Mouse (Mus musculus) c-Kit-negative CD71-positive TER-119-positive erythroid progenitor cells, embryonic 14.5 days (primary cell): ENCODE results near the gene Slc43a1.
A peak's percentile ranks its signal among the peaks of the same experiment; 100 is the strongest.

ENCODE experiments used
- DNase-seq: peaks from one replicate; pipeline ENCODE4 v3.0.0-alpha.2; 2013; ENCODE audit warnings: low read depth, low spot score

Gene Slc43a1

DNA sequence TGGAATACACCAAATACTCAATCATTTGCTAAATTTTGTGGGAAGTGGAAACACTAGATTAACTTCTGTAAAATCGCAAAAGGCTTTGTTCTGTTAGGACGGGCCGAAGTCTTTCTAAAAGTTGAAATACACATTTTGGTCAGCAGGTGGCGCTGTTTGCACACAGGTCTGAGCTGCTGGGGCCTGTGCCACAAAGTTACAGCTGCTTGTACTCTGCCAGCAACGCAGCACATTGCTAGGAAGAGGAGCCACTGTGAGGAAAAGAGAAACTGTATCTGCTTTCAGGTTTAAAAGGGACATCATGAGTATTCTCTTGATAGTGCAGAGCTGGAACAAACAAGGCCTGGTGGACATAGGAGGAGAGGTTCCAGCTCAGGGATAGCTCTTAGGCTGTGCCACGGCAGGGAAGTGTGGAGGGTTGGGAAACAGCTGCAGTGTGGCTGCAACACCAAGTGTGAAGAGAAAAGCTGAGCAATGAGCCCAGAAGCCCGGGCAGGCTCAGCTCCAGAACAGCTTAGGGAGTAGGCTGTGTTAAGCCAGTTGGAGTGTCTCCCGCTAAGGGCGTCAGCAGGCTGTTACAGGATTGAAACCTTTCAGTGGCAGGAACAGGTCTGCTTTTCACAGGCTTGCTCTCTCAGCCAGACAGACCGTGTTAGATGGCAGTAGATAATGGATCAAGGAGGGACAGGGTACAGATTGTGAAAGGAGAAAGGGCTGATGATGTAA, 6.8 kb upstream of the Slc43a1 start:
- DNase-seq: peak; percentile 81

DNA sequence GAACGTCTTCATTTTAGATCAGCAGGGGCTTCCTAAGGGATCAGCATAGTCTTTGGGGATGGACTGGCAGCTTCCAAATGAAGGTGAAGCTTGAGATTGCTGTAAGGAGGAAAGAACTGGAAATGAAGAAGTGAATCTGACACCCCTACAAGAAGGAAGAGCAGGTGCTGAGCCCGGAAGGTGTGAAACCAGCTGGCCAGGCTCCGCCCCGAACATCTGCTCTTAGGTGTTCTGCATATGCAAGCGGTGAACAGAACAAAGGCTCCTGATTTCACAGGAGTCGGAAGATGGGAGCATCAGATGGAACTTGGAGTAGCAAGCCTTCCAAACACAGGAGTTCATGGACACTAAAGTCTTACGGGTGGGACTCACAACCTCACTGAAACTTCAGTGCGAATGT, 1.5 kb upstream of the Slc43a1 start:
- DNase-seq: no peak

DNA sequence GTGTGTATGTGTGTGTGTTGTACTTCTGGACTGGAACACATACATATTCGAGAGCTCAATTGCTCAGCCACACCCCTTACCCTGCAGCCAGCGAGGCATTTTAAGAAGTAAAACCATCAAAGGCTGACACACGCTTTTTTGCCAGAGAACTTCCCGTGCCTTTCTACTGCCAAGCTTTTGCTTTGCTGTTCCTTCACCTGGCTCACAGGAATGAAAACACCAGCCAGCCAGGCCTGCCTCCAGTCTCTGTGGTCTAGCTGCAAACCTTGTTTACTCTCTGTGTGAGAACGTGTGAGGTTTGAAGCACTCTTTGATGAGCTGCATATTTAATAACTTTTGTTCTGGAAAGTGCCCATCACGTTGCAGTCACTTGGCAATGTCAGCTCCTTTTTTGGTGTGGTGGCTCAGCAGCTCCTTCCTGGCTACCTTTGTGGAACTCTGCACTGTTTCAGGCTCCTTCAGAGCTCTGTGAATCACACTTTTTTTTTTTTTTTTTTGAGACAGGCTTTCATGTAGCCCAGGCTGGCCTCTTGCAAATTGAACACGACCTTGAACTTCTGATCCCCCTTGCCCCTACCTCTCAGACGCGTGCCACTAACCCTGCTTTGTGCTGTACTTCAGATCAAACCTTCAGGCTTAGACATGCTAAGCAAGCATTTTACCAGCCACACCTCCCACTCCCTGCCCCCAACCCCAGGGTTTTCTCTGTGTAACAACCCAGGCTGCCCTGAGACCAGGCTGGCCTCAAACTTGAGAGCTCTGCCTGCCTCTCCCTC, 645 bp upstream of the Slc43a1 start:
- no peak for DNase-seq

DNA sequence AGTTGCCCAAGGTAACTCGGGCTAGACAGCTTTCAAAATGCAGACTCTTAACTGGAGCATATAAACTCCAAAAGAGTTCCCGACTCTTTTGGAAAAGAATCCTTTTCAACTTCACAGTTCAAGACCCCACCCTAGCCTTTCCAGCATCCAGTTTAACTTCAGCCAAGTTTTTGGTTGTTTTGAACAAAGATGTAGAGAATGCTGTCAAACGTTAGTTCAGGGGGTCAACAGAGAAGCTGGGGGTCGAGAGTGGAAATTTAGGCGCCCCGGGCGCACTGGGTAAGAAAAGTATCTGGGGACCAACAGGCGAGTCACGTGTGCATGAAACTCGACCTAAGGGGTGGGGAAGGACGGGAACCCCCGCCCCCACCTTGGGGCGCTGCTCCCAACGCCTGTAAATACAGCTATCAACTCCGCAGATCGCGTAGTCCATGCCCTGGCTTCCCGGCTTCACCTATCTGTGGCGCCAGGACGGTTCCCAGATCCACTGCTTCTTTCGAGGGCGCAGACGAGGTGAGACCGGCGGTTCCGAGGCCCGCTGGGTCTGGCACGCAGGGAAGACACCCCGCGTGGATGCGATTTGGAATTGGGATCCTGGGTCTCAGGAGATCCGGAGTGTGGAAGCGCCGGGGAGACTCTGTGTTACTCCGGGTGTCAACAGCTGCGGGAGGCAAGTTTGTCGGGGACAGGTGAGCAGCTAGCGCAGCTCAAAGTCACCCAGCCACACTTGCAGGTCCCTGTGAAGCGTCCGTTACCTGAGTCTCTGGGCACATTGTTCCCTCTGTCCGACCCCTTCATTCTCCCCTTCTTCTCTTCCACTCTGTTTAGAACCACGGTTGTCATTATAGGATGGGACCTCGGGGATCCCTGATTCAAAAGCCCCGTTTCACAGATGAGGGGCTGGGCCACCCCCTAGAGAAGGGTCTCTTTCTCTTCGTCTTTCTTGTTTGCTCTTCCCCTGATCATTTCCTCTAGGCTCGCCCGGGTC, 637 bp downstream of the Slc43a1 start:
- DNase-seq: peak; percentile 69

DNA sequence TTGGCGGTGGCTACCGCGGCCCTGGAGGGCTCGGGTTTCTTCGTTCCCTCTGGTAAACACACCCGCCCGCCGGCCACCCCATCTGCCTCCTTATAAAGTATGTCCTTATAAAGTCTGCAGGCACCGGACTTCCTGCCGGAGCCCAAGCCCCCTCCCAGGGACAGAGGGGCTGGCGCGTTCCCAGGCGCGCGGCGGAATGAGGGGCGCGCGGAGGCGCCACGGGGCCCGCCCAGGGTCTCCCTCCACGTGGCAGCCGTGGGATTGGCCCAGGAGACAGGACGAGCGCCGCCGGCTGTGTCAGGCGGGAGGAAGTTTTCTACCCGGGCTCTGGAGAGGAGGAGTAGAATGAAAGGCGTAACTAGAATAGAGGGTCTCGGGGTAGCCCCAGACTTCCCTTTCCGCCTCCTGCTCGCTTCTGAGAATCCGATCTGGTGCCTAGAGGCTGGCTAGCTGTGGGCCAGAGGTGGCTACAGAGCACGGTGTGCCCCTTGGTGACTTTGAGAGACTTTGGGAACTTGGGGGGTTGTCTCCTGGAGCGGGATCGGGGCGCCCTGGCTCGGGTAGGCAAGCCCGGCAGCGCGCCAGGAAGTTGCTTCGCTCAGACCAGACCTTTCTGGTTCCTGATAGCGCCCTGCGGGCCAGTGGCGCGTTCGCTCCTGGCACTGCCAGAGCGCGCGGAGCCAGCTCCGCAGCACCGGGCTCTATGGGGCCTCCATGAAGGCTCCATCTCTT, 1.5 kb downstream of the Slc43a1 start:
- DNase-seq: peak; percentile 56

DNA sequence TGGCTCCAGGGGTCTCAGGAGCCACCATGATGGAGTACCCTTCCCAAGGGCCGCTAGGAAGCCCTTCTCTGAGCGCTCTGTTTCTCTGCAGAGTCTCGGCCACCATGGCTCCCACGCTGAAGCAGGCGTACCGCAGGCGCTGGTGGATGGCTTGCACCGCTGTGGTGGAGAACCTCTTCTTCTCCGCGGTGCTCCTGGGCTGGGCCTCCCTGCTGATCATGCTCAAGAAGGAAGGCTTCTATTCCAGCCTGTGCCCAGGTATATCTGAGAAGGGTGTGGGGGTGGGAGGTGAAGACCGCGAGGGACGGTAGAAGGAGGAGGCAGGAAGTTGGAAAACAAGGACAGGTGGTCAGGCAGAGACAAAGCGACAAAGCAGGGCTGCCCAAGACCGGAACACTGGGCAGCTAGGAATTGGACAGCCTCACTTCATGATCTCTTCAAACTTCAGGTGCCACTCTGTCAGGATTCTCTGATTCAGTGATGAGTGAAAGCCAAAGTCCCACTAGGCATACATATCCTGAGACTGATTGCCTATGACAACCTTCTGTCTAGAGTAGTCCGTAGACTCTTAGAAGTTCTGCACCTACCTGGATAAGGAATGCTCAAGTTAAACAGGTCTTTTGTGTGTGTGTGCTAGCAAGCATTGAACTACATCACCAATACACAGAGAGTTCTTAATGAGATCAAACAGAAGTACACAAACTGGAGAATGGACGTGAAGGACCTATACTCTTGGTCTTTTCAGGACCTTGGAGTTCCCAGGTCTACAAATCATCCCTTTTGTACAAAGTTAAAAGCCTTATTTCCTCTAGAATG, 2.3 kb downstream of the Slc43a1 start:
- peak; percentile 50 for DNase-seq

- DNase-seq: peak; percentile 82
Observed at GRCm38 (mm10) chr2:84841905-84842304, 3.3 kb downstream of the Slc43a1 start.

GRCm38 (mm10) chr2:84843654-84844053, 5.0 kb downstream of the Slc43a1 start:
- DNase-seq: no peak

DNA sequence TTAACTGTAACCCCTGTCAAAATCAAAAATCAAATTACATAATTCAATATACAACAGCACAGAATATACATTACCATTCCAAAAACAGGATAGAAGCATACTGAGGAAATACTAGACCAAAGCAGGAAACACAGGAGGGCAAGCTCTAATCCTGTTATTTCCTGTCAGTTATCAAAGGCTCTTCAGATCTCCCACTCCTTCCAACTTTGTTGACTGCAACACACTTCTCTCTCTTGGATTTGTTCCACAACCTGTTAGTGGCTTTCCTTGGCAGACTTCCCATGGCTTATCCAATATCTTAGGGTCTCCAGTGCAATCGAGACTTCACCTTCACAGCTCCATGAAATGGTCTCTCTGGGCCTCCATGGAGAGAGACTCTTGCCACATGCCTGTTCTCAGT, 6.6 kb downstream of the Slc43a1 start:
- DNase-seq: no peak

GRCm38 (mm10) chr2:84850407-84851129, 11.9 kb downstream of the Slc43a1 start:
- DNase-seq: no peak

GRCm38 (mm10) chr2:84851130-84852040, 12.7 kb downstream of the Slc43a1 start:
- no peak for DNase-seq

GRCm38 (mm10) chr2:84855732-84856131, 17.1 kb downstream of the Slc43a1 start:
- DNase-seq: no peak

- no peak for DNase-seq
Observed at GRCm38 (mm10) chr2:84858551-84858950, 19.9 kb downstream of the Slc43a1 start.

DNA sequence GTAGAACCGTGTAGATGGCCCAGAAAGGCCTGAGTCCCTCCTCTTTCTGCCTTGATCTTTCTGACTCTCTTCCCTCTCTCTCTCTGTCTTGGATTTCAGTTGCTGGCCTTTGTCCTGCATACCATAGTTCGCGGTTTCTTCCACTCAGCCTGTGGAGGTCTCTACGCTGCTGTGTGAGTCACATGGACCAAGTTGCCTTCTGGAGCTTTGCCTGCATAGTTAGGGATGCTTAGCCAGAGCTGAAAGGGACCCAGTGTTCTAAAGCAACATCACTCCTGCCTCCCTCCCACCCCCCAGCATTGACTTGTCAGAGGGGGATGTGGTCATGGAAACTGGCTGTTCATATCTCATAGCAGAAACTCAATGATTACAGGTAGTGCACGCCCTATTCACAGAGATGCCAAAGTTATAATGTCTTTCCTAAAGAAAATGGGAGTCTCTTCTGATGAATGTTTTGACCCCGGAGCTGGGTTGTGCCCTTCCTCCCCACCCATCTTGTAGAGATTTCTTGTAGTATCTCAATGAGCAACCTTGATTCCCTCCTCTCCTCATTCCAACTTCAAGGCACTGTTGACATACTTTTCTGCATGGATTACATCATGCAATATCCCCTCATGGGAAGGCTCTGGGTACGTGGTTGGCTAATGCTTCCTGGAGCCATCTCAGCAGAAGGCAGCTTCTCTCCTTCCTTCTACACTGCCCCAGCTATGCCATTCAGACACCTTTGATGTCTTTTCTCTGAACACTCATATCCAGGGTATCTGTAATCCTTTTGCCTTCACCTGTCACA, 21.5 kb downstream of the Slc43a1 start:
- no peak for DNase-seq

GRCm38 (mm10) chr2:84861430-84861829, 22.8 kb downstream of the Slc43a1 start:
- no peak for DNase-seq

- DNase-seq: no peak
Observed at GRCm38 (mm10) chr2:84862231-84862630, 23.6 kb downstream of the Slc43a1 start.

DNA sequence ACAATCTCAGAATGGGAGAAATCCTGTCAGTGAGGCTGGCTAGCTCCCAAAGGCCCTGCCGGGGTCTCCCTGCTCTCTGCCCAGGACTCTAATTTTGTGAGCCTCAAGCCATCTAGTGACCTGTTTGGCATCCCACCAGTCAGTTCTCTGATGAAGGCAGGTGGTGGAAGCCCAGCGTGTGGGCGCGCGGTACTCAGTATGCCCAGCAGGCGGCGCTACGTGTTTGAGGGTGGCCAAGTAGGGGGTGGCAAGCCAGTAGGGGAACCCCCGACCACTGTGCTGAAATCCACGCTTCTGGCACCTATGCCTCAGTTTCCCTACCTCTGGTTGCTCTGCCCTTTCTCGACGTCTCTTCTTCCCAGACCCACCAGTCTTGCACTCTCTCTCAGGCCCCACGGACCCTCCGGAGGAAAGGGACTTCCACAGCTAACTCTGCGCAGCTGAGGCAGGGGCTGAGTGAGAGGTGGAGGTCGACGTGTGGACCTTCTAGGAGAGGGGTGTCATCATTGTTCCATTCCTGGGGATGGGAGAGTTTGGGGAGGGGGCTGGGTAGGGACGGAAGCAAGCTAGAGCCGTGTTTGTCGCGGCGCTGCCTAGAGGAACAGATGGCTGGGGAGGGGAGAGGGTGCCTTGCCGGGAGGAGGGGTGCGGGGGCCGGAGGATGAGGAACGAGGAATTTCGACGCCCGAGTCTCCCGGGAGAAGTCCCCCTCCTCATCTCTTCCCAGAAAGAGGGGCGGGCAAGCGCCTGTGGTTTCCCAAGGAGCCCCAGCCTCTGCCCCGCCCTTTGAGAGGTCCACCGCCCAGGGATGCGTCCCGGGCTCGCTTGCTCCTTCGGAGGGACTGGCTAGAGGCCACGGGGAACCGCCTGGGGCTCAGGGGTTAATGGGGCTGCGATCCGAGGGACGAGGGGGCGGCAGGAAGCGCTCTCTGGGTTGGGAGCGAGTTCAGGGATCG, 27.2 kb downstream of the Slc43a1 start:
- DNase-seq: no peak
